Mouse (Mus musculus) granulocyte monocyte progenitor cell, adult 5-6 weeks (primary cell): Measurements from ENCODE around the gene Catsper1. TPM values are rescaled to one million over a fixed set of nuclear protein-coding genes. Genes with fewer than 3 reads are reported as not detected.

Experiments used
- ATAC-seq: replicated peaks from 2 replicates; pipeline ENCODE4 v1.8.0; 2016; ENCODE audit warnings: mild to moderate bottlenecking, moderate TSS enrichment, inconsistent platforms; ENCODE audit not compliant: poor library complexity, severe bottlenecking
- total RNA-seq, 2 experiments: library from RNA; stranded (forward) in 1 of 2; stranded (reverse) in 1 of 2; fragments of 200-712, 200-1000 nt in 1 of 2; fragments of >200 nt in 1 of 2; fragmentation: Nextera tagmentation in 1 of 2; gene quantifications; 2 replicates each; pipeline ENCODE4 v1.2.3; 2014 to 2017

Gene Catsper1
- total RNA-seq, 2 experiments from 2014 or later, result not detected

DNA sequence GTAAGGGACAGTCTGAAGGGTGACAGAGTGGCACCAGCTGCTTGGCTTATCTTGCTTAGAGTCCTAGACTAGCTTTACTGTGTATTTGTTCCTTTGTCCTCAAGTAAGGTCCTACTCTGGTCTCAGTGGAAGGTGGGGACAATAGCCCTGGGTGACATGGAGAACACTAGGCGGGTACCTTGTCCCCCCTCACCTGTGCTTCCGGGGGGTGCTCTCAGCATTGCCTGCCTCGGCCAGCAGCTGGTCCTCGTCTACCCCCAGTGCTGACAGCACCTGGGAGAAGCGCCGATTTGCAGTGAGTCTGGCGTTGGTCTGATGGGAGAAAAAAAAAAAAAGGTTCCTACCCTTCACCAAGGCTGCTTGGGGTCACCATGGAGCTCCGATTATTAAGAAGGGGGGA is 54.9 kb downstream of the Catsper1 start:
- no peak for ATAC-seq

- ATAC-seq, result no peak
These were observed 57.4 kb downstream of the Catsper1 start for GRCm38 (mm10) chr19:5392892-5393291.

Other genes starting within 250 kb of the Catsper1 start
- 37.3 and 51.9 TPM in 2 replicates for gene Yif1a, start 247.2 kb upstream of the Catsper1 start, total RNA-seq (2014; fragmentation: Nextera tagmentation)
- gene Yif1a, start 247.2 kb upstream of the Catsper1 start, total RNA-seq (2017), result 14.6 and 17.2 TPM in 2 replicates
- gene Cnih2, start 237.2 kb upstream of the Catsper1 start, total RNA-seq (2014; fragmentation: Nextera tagmentation), result not detected in 2 replicates
- gene Cnih2, start 237.2 kb upstream of the Catsper1 start, total RNA-seq (2017), result not detected in 2 replicates
- 99.2 and 105 TPM in 2 replicates for gene Rab1b, start 228.7 kb upstream of the Catsper1 start, total RNA-seq (2014; fragmentation: Nextera tagmentation)
- gene Rab1b, start 228.7 kb upstream of the Catsper1 start, total RNA-seq (2017), result 100 and 101 TPM in 2 replicates
- 6.1 and 10.9 TPM in 2 replicates for gene Klc2, start 217.2 kb upstream of the Catsper1 start, total RNA-seq (2014; fragmentation: Nextera tagmentation)
- 3.0 and 3.9 TPM in 2 replicates for gene Klc2, start 217.2 kb upstream of the Catsper1 start, total RNA-seq (2017)
- gene Pacs1, start 62.6 kb upstream of the Catsper1 start, total RNA-seq (2014; fragmentation: Nextera tagmentation), result 13.5 and 22.1 TPM in 2 replicates
- gene Pacs1, start 62.6 kb upstream of the Catsper1 start, total RNA-seq (2017), result 6.5 and 8.0 TPM in 2 replicates
- gene Sf3b2, start 40.3 kb upstream of the Catsper1 start, total RNA-seq (2014; fragmentation: Nextera tagmentation), result 177 and 181 TPM in 2 replicates
- 224 and 247 TPM in 2 replicates for gene Sf3b2, start 40.3 kb upstream of the Catsper1 start, total RNA-seq (2017)
- not detected in 2 replicates for gene Gal3st3, start 37.4 kb upstream of the Catsper1 start, total RNA-seq (2014; fragmentation: Nextera tagmentation)
- not detected in 2 replicates for gene Gal3st3, start 37.4 kb upstream of the Catsper1 start, total RNA-seq (2017)
- gene Cst6, start 13.8 kb downstream of the Catsper1 start, total RNA-seq (2014; fragmentation: Nextera tagmentation), result not detected in 2 replicates
- not detected in 2 replicates for gene Cst6, start 13.8 kb downstream of the Catsper1 start, total RNA-seq (2017)
- gene Eif1ad, start 31.0 kb downstream of the Catsper1 start, total RNA-seq (2014; fragmentation: Nextera tagmentation), result 52.8 and 54.1 TPM in 2 replicates
- 69.4 and 72.2 TPM in 2 replicates for gene Eif1ad, start 31.0 kb downstream of the Catsper1 start, total RNA-seq (2017)
- 526 and 559 TPM in 2 replicates for gene Banf1, start 31.4 kb downstream of the Catsper1 start, total RNA-seq (2014; fragmentation: Nextera tagmentation)
- gene Banf1, start 31.4 kb downstream of the Catsper1 start, total RNA-seq (2017), result 84.9 and 130 TPM in 2 replicates
- 86.2 and 138 TPM in 2 replicates for gene Sart1, start 53.0 kb downstream of the Catsper1 start, total RNA-seq (2014; fragmentation: Nextera tagmentation)
- gene Sart1, start 53.0 kb downstream of the Catsper1 start, total RNA-seq (2017), result 63.2 and 78.7 TPM in 2 replicates
- gene Tsga10ip, start 66.8 kb downstream of the Catsper1 start, total RNA-seq (2014; fragmentation: Nextera tagmentation), result not detected in 2 replicates
- gene Tsga10ip, start 66.8 kb downstream of the Catsper1 start, total RNA-seq (2017), result 1.9 TPM in 1 of 2 replicates, not detected in the other
- 160 and 218 TPM in 2 replicates for gene Drap1, start 89.2 kb downstream of the Catsper1 start, total RNA-seq (2014; fragmentation: Nextera tagmentation)
- 119 and 145 TPM in 2 replicates for gene Drap1, start 89.2 kb downstream of the Catsper1 start, total RNA-seq (2017)
- 30.1 and 32.7 TPM in 2 replicates for gene AI837181, start 89.4 kb downstream of the Catsper1 start, total RNA-seq (2014; fragmentation: Nextera tagmentation)
- gene AI837181, start 89.4 kb downstream of the Catsper1 start, total RNA-seq (2017), result 10.9 and 12.2 TPM in 2 replicates
- gene Fosl1, start 111.8 kb downstream of the Catsper1 start, total RNA-seq (2014; fragmentation: Nextera tagmentation), result 0.32 TPM in 1 of 2 replicates, not detected in the other
- gene Fosl1, start 111.8 kb downstream of the Catsper1 start, total RNA-seq (2017), result 0.57 TPM in 1 of 2 replicates, not detected in the other
- gene Ccdc85b, start 122.2 kb downstream of the Catsper1 start, total RNA-seq (2014; fragmentation: Nextera tagmentation), result 0.68 and 1.9 TPM in 2 replicates
- gene Ccdc85b, start 122.2 kb downstream of the Catsper1 start, total RNA-seq (2017), result 2.5 and 4.1 TPM in 2 replicates
- gene Fibp, start 124.9 kb downstream of the Catsper1 start, total RNA-seq (2014; fragmentation: Nextera tagmentation), result 33.6 and 94.2 TPM in 2 replicates
- 112 and 122 TPM in 2 replicates for gene Fibp, start 124.9 kb downstream of the Catsper1 start, total RNA-seq (2017)
- 1.1 TPM in 1 of 2 replicates, not detected in the other for gene Ctsw, start 132.8 kb downstream of the Catsper1 start, total RNA-seq (2014; fragmentation: Nextera tagmentation)
- gene Ctsw, start 132.8 kb downstream of the Catsper1 start, total RNA-seq (2017), result not detected in 2 replicates
- not detected in 2 replicates for gene Efemp2, start 138.2 kb downstream of the Catsper1 start, total RNA-seq (2014; fragmentation: Nextera tagmentation)
- 1.6 TPM in 1 of 2 replicates, not detected in the other for gene Efemp2, start 138.2 kb downstream of the Catsper1 start, total RNA-seq (2017)
- gene Mus81, start 152.7 kb downstream of the Catsper1 start, total RNA-seq (2014; fragmentation: Nextera tagmentation), result 23.9 and 39.7 TPM in 2 replicates
- gene Mus81, start 152.7 kb downstream of the Catsper1 start, total RNA-seq (2017), result 9.4 and 13.5 TPM in 2 replicates
- 1,243 and 1,245 TPM in 2 replicates for gene Cfl1, start 154.7 kb downstream of the Catsper1 start, total RNA-seq (2014; fragmentation: Nextera tagmentation)
- 1,162 and 1,185 TPM in 2 replicates for gene Cfl1, start 154.7 kb downstream of the Catsper1 start, total RNA-seq (2017)
- gene 1700020D05Rik, start 168.0 kb downstream of the Catsper1 start, total RNA-seq (2014; fragmentation: Nextera tagmentation), result 2.8 TPM in 1 of 2 replicates, not detected in the other
- not detected in 2 replicates for gene 1700020D05Rik, start 168.0 kb downstream of the Catsper1 start, total RNA-seq (2017)
- gene Snx32, start 174.8 kb downstream of the Catsper1 start, total RNA-seq (2014; fragmentation: Nextera tagmentation), result 4.9 and 5.7 TPM in 2 replicates
- gene Snx32, start 174.8 kb downstream of the Catsper1 start, total RNA-seq (2017), result 1.1 and 1.7 TPM in 2 replicates
- gene Ovol1, start 224.9 kb downstream of the Catsper1 start, total RNA-seq (2014; fragmentation: Nextera tagmentation), result not detected in 2 replicates
- gene Ovol1, start 224.9 kb downstream of the Catsper1 start, total RNA-seq (2017), result not detected in 2 replicates
- gene Ap5b1, start 232.3 kb downstream of the Catsper1 start, total RNA-seq (2014; fragmentation: Nextera tagmentation), result 5.7 and 17.5 TPM in 2 replicates
- 7.5 and 10.4 TPM in 2 replicates for gene Ap5b1, start 232.3 kb downstream of the Catsper1 start, total RNA-seq (2017)